Mouse (Mus musculus) lung, postnatal 36 days (tissue): ENCODE results near the gene Fkbp9.
A peak's percentile ranks its signal among the peaks of the same experiment; 100 is the strongest.

Experiments
- DNase-seq: peaks from one replicate; pipeline ENCODE4 v3.0.0; 2022; ENCODE audit warnings: mixed read lengths

Gene Fkbp9

DNA sequence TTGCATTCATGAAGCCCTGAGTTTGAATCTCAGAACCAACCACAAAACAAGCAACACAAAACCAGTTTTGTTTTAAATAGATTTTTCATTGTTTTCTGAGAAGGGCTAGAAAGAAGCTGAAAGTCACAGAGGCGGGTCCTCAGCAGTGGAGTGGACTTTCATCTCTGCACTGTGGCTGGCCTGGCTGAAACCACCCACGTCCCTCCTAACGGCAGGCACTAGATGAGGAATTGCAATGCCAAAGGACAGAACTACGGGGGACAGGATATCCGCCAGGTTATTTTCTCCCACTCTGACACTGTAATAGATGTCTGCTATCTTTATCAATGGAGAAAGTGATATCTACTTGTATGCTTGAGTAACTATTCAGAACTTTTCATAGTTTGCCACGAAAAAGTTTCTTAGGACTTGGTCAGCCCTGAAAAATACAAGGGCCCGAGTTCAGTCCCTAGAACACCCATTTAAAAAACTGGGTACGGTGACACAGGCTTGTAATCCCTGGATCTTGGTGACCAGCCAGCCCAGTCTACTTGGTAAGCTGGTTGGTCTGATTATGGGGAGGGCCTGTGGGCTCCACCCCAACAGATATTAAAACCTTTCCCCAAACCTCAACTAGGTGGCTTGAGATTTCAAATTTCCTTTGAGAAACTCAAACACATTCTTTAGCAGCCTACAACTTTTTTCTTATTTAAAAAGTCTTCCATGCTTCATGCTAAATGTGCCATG is 74.4 kb downstream of the Fkbp9 start:
- DNase-seq, result no peak

DNA sequence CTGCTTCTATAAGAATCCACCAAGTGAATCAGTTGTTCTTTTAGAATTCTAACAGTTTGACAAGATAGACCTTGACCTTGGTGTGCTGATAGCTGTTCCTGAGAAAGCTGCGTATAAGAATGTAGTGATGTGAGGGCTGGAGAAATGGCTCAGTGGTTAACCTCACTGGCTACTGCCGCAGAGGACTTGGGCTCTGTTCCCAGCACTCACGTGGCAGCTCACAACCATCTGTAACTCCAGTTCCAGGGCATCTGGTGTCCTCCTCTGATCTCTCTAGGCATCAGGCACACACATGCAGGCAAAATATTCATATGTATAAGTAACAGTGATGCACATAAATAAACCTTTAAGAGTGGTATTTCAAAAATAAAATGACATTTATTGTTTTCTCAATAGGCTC is 76.1 kb downstream of the Fkbp9 start:
- DNase-seq, result no peak

DNA sequence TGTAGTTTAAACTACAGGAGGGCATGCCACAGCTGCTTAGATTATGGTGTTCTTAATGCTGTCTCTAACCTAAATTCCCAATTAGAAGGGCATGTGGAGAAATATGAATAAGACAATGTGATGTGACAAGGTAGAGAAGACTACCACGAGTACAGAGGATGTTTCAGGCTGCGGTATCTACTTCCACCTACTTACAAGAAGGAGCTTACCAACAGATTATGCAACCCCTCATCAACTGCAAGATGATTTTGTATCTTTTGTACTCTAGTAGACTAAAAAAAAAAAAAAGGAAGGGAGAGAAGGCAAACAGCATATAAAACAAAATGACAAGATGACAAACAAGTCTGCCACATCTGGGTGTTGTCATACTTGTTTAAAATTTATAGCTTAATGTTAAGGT is 76.5 kb downstream of the Fkbp9 start:
- no peak for DNase-seq

DNA sequence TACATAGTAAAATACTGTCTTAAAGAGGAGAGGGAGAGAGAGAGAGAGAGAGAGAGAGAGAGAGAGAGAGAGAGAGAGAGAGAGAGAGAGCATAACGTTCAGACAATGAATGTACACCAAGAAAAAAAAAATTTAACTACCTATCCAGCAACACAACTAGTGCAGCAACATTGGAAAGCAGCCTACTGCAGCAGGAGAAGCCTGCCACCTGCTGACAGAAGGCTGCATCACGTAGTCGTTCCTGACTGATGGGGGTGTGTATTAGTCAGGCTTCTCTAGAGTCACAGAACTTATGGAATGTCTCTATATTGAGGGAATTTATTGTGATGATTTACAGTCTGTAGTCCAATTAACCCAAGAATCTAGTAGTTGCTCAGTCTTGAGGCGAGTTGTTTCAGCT is 77.1 kb downstream of the Fkbp9 start:
- peak; percentile 83 for DNase-seq

DNA sequence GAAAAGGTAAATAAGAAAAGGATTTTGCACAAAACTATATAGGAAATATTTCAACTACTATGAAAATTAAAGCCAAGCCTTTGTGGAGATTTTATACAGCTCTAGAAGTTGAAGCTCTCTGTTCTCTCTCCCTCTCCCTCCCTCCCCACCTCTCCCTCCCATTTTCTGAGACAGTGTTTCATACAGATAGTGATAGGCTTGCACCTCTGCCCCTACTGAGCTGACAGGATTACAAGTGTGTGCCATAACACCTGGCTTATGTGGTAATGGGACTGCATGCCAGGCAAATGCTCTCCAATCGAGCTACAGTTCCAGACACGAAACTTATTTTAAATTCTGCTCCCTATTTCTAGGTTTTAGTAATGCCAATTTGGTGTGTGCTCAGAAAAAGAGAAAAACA is 79.1 kb downstream of the Fkbp9 start:
- no peak for DNase-seq

DNA sequence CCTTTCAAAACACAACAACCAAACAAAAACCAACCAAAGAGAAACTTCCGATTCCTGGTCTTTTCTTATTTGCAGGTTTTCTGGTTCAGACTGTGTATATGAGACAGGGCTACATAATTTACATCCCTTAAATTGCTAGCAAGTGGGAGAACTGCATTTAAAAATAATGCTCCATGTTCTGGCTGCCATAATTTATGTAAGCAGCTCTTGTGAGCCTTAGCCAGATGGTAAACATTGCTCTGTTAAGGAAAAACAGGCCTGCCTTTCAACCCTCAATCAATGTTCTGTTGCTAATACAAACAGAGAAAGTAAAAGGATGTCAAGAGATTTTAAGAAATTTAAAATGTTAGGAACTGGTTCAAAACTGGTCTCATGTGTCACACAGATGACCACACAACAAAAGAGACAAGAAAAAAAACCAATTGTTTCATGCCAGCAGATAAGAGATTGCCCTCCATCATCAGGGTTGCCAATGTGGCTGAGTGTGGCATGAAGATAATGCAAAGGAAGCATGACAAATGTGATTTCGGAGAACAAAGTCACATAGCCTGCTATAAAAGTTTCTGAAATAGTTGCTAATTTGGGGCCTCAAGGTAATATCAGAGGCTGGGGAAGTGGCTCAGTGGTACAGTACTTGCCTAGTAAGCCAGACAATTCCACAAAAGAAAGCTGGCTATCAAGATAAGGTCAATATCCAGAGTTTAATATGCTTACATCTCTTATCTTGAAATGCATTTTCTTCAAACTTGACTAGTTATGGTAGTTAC is 81.4 kb downstream of the Fkbp9 start:
- DNase-seq, result no peak

DNA sequence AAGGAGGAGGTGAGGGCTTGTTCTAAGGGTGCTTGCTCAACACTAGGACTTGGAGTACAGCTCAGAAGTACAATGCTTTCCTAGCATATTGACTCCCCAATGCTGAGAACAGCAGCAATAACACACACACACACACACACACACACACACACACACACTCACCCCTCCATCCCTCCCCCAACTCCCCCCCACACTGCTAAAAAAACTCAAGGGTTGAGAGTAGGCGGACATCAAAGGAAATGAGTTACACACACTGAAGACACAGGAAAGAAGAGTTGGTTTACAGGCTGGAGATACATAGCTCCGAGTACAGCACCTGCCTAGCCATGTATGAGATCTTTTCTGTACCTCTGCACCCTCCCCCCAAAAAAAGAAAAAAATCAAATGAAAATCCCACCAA is 84.4 kb downstream of the Fkbp9 start:
- DNase-seq, result no peak

DNA sequence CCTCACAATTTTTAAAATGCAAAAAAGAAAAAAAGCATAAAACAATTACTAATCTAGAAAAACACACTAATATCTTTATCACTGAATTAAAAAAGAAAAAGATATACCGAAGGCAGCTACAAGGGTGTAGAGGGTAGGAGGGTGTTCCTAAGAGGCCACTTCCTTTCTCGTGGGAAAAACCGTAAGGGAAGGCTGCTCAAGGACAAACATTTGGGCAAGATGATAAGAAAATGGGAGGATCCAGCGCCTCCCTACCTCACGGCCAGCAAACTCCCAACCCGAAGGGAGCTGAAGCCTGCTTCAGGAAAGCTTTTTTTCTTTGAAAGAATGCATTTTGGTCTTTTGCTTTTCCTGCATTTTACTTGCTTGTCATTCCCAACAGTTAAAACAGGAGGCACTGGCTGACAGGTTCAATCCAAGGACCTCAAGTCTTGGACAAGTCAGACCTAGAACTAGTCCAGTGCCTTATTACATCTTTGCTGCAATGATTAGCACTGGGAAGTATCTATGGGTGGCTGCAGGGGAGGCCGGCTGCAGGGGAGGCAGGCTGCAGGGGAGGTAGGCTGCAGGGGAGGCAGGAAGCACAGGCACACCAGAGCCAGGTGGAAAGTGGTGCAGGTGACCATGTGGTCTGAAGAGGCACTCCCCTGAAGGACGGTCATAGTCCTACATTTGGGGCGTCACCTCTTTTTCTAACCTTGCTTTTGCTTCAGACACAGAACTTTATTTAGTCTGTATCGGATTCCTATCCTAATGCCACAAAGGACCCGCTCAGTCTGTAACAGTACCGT is 85.9 kb downstream of the Fkbp9 start:
- no peak for DNase-seq

DNA sequence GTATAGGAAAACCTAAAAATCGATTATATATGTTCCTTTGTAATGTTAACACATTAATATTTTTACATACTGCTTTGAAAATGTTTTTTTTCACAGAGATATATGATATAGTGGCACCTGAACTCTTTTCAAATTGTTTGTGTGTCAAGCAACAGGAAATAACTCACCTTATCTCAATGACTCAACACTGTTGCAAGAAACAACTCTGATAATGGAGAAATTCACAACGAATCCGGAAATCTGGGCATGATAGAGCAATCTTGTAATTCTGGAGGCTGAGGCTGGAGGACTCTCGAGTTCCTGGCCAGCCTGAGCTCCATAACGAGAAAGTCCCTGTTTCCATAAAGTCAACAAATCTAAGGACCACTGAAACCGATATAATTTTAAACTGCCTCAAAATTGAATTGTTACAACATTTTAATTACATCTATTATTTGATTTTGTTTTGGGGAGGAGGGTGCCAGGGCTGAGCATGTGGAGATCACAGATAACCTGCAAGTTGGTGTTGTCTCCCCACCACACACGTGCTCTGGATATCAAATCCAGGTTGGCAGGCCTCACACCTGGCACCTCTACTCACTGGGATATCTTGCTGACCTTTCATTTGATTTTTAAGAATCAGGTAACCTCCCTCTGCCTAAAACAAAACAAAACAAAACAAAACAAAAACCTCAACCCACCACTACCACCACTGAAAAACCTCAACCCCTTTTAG is 87.6 kb downstream of the Fkbp9 start:
- no peak for DNase-seq

DNA sequence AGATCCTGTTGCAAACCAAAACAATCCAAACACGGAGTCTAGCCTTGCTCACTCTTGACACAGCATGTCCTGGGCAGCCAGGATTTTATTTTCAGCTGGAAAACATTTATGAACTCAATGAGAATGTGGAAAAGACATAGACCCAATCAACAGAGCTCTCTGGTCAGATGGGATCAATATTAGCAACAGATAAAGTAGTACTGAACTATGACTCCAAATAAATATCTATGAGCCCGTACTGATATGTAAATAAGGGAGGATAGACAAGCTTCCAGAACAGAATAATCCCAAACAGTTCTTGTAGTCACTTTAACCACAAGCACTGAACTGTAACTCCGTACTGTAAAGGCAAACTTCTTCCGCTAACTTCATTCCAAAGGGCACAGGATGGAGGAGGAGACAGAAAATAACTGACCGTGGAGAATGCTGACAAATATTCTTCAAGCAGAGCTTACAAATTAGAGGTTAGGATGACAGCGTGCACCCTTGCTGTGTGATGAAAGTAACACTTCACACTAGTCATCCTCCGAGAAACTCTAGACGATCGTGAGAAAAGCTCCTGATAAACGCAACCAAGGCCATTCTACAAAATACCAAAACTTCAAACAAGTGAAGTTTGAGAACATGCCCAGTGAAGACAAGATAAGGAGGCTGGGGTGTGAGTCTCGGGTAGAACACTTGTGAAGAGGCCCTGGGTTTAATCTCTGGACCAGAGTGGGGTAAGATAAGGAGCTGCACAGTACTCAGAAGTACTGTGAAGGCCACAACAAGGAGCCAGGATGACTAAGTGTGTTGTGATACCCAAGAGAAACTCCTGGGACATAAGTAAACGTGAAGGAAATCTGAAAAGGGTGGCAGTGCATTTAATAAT is 88.6 kb downstream of the Fkbp9 start:
- DNase-seq, result no peak

DNA sequence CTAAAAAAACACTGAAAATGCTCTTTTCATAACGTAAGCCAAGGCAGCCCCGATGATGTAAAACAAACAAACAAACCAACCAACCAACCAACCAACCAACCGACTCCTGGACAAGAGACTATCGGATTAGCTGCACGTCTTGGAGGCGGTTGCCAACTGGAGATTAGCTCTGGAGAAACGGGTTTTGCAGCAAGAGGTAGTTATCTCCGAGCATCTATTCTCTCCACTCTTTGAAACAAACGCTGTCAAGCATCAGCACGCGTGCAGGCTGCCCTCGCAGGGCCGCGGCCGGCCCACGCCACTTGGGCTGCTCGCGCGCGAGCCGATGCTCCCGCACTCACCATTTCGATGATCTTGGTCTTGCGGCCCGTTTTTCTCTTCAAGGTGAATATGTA is 91.5 kb downstream of the Fkbp9 start:
- peak; percentile 37 for DNase-seq

DNA sequence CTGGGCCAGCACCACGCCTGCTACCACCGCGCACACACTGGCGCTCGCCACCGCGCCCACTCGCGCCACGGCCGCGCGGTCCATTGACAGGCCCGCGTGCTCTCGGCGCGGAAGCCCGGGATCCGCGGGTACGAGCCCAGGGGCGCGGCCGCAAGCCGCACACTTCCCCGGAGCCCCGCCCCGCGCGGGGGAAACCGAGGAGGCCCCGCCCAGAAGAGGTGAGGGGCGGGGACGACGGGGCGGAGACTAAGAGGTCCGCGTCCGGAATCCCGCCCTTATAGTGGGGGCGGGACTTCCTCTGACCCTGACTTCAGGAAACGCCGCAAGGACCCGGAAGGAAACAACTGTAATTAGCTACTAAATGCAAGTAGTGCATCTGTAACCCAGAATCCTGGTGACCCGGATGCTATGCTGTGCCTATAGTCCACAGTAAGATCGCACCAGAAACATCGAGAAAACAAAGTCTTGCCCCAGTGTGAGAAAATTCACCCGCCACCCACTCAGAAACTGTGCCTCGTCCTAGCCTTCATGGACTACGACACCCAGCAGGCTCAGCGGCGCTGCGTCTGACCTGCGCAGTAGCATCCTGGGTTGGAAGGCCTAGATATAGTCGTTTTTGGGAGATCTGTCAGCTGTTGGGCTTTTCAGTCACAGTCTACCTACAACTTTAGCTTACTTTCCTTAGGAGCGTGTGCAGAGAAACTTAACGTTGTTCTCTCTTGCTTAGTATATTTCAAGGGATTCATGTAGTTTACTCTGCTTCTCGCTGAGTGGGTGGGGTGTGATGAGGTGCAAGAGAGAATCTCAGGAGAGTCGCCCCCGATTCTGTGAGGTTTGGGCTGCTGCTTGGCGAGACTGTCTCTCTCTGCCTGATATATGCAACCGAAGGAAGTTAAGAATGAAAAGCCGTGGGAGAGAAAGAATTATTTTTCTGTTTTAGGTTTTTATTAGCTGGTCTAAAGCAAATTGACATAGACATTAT is 92.2 kb downstream of the Fkbp9 start, which contains the start of the genes Nt5c3 and Vmn1r4:
TSS of gene Nt5c3 (minus strand) at position 207 of the 982 bp plus-strand sequence.
TSS of gene Vmn1r4 (plus strand) at position 290 of the 982 bp plus-strand sequence.
- peak; percentile 96 for DNase-seq
